Mouse (Mus musculus): ENCODE results near the gene Atp2c2. TPM values are rescaled to one million over a fixed set of nuclear protein-coding genes. Genes with fewer than 3 reads are reported as not detected.

Gene Atp2c2
- total and polyA plus RNA-seq, 2 experiments from 2014 or later = 0.82 to 1.1 TPM

GRCm38 (mm10) chr8:119765761-119766444 is 66.1 kb downstream of the Atp2c2 start:
- ATAC-seq (ENCODE audit: low FRiP score) = no peak
- H3K36me3 ChIP-seq (ENCODE audit: insufficient read depth, low read length) = peaks cover 42% of the 10 kb centered on the region
- H3K27me3 ChIP-seq (ENCODE audit: insufficient read depth, low read length) = no peaks in the 10 kb centered on the region
- no peaks in the 10 kb centered on the region for H3K4me1 ChIP-seq (ENCODE audit: insufficient read depth, low read length)
- H3K9ac ChIP-seq (replicated peaks; ENCODE audit: low read length, poor library complexity, severe bottlenecking) = no peak overlapping the region
- 85% methylated on average over 21 of the region's 22 CpGs for WGBS
- no peaks in the 10 kb centered on the region for H3K9me3 ChIP-seq (ENCODE audit: low read length)
- no peak overlapping the region for H3K27ac ChIP-seq (ENCODE audit: low read depth, low read length)
- TF ChIP-seq CTCF (IDR thresholded peaks at IDR 0.05) = no peak
- no peak overlapping the region for H3K4me3 ChIP-seq (ENCODE audit: low read depth, low read length)
- no peak overlapping the region for H3K4me2 ChIP-seq (ENCODE audit: low read depth, low read length, poor library complexity, severe bottlenecking)
- no peak for DNase-seq (ENCODE audit: low spot score)

- H3K4me1 ChIP-seq (ENCODE audit: insufficient read depth, low read length) = peaks cover 11% of the 10 kb centered on the region
- no peak overlapping the region for H3K4me3 ChIP-seq (ENCODE audit: low read depth, low read length)
- H3K4me2 ChIP-seq (ENCODE audit: low read depth, low read length, poor library complexity, severe bottlenecking) = peak overlapping the region; percentile 84; the same call in 1 of the 2 replicates
- ATAC-seq (ENCODE audit: low FRiP score) (no peak), DNase-seq (ENCODE audit: low spot score) (no peak)
- no peak overlapping the region for H3K27ac ChIP-seq (ENCODE audit: low read depth, low read length)
- H3K9ac ChIP-seq (replicated peaks; ENCODE audit: low read length, poor library complexity, severe bottlenecking) = no peak overlapping the region
- H3K9me3 ChIP-seq (ENCODE audit: low read length) = no peaks in the 10 kb centered on the region
- H3K36me3 ChIP-seq (ENCODE audit: insufficient read depth, low read length) = no peaks in the 10 kb centered on the region
- no peak for TF ChIP-seq CTCF (IDR thresholded peaks at IDR 0.05)
- H3K27me3 ChIP-seq (ENCODE audit: insufficient read depth, low read length) = no peaks in the 10 kb centered on the region
- WGBS = 88% methylated on average over 7 of the region's 7 CpGs
Measured at GRCm38 (mm10) chr8:119776668-119777245, 76.9 kb downstream of the Atp2c2 start.

GRCm38 (mm10) chr8:119777765-119778164 is 78.0 kb downstream of the Atp2c2 start:
- peaks cover 11% of the 10 kb centered on the region for H3K4me1 ChIP-seq (ENCODE audit: insufficient read depth, low read length)
- peak overlapping the region; percentile 62 for H3K4me3 ChIP-seq (ENCODE audit: low read depth, low read length)
- TF ChIP-seq CTCF (IDR thresholded peaks at IDR 0.05) = no peak; the same call in 1 of the 2 replicates
- peak overlapping the region; percentile 80 for H3K9ac ChIP-seq (replicated peaks; ENCODE audit: low read length, poor library complexity, severe bottlenecking)
- no peak; the same call in 1 of the 2 replicates for ATAC-seq (ENCODE audit: low FRiP score)
- H3K9me3 ChIP-seq (ENCODE audit: low read length) = no peaks in the 10 kb centered on the region
- H3K27me3 ChIP-seq (ENCODE audit: insufficient read depth, low read length) = no peaks in the 10 kb centered on the region
- H3K27ac ChIP-seq (ENCODE audit: low read depth, low read length) = peak overlapping the region; percentile 88
- WGBS = 9% methylated on average over 7 of the region's 7 CpGs
- peak overlapping the region; percentile 84 for H3K4me2 ChIP-seq (ENCODE audit: low read depth, low read length, poor library complexity, severe bottlenecking)
- DNase-seq (ENCODE audit: low spot score) = peak; percentile 47
- no peaks in the 10 kb centered on the region for H3K36me3 ChIP-seq (ENCODE audit: insufficient read depth, low read length)

- TF ChIP-seq CTCF (IDR thresholded peaks at IDR 0.05) = no peak
- under 1% methylated on average over 18 of the region's 18 CpGs for WGBS
- H3K4me3 ChIP-seq (ENCODE audit: low read depth, low read length) = peak within 1 kb of the TSS; percentile 62
- peak within 1 kb of the TSS; percentile 84 for H3K4me2 ChIP-seq (ENCODE audit: low read depth, low read length, poor library complexity, severe bottlenecking)
- ATAC-seq (ENCODE audit: low FRiP score) = peak; percentile 96
- H3K4me1 ChIP-seq (ENCODE audit: insufficient read depth, low read length) = peaks cover 11% of the 10 kb centered on the region
- peak within 1 kb of the TSS; percentile 88 for H3K27ac ChIP-seq (ENCODE audit: low read depth, low read length)
- DNase-seq (ENCODE audit: low spot score) = peak; percentile 98
- no peaks in the 10 kb centered on the region for H3K27me3 ChIP-seq (ENCODE audit: insufficient read depth, low read length)
- H3K9me3 ChIP-seq (ENCODE audit: low read length) = no peaks in the 10 kb centered on the region
- no peaks in the 10 kb centered on the region for H3K36me3 ChIP-seq (ENCODE audit: insufficient read depth, low read length)
- peak within 1 kb of the TSS; percentile 80 for H3K9ac ChIP-seq (replicated peaks; ENCODE audit: low read length, poor library complexity, severe bottlenecking)
Measured at GRCm38 (mm10) chr8:119778263-119778662, 78.5 kb downstream of the Atp2c2 start, which contains the start of gene Tldc1. TSS of gene Tldc1 (minus strand) at chr8:119778416.

- WGBS = 26% methylated on average over 14 of the region's 14 CpGs
- H3K4me3 ChIP-seq (ENCODE audit: low read depth, low read length) = no peak overlapping the region
- peak overlapping the region; percentile 84 for H3K4me2 ChIP-seq (ENCODE audit: low read depth, low read length, poor library complexity, severe bottlenecking)
- peak; percentile 98 for TF ChIP-seq CTCF (IDR thresholded peaks at IDR 0.05)
- H3K9ac ChIP-seq (replicated peaks; ENCODE audit: low read length, poor library complexity, severe bottlenecking) = no peak overlapping the region
- ATAC-seq (ENCODE audit: low FRiP score) = no peak
- DNase-seq (ENCODE audit: low spot score) = peak; percentile 94
- H3K9me3 ChIP-seq (ENCODE audit: low read length) = no peaks in the 10 kb centered on the region
- peaks cover 11% of the 10 kb centered on the region for H3K4me1 ChIP-seq (ENCODE audit: insufficient read depth, low read length)
- peak overlapping the region; percentile 74 for H3K27ac ChIP-seq (ENCODE audit: low read depth, low read length)
- no peaks in the 10 kb centered on the region for H3K27me3 ChIP-seq (ENCODE audit: insufficient read depth, low read length)
- no peaks in the 10 kb centered on the region for H3K36me3 ChIP-seq (ENCODE audit: insufficient read depth, low read length)
Measured at GRCm38 (mm10) chr8:119779013-119779737, 79.4 kb downstream of the Atp2c2 start.
